Mouse (Mus musculus): ENCODE results near the gene Plekhh1.
"Not testable (repeated sequence)": the region's sequence is repeated elsewhere in the genome, so short reads cannot be mapped to it uniquely, and the experiment has no call there.

The Plekhh1 gene

DNA sequence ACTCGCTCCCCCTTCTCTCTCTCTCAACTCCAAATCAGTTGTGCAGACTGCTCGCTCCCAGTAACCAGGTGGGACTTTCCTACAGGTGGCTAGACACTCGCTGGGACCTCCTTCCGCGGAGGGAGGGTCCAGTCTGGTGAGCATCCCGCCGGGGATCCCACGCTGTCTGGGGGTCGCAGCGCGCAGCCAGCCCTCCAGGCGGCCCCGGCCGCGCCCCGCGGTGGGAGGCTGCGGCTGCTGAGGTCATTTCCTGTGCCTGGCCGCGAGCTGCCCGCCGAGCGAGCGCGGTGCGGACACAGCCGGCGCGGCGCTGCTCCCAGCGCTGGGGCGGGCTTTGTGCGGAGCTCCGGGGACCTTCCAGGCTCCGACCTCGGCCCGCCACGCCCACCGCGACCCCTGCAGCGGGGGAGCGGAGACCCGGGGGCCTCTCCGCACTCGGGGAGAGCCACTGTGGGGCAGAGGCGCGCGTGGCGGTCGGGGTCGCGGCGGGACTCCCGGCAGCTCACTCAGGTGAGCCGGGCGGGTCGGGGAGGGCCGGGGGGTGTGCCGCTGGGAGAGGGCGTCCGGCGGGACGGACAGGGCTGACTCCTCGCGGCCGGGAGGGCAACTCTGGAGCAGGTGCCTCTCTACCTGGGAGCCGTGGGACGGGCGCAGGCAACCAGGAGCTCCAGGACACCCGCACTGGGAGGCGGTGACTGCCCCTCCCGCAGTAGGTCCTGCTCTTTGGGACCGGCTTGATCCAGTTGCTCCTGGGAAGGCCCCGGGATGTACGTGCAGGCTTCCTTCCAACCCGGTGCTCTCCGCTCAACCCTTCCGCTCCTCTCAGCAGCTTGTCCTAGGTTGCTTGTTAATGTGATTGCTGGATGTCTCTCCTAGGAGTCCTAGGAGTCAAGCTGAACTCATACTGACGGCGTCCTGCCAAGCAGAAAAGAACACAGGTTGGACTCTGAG, at the start of gene Plekhh1:
Gene Plekhh1, plus strand, starts transcription at position 253 of the 951 bp plus-strand sequence.
- peak; percentile 56 for DNase-seq (ENCODE audit: low spot score)

DNA sequence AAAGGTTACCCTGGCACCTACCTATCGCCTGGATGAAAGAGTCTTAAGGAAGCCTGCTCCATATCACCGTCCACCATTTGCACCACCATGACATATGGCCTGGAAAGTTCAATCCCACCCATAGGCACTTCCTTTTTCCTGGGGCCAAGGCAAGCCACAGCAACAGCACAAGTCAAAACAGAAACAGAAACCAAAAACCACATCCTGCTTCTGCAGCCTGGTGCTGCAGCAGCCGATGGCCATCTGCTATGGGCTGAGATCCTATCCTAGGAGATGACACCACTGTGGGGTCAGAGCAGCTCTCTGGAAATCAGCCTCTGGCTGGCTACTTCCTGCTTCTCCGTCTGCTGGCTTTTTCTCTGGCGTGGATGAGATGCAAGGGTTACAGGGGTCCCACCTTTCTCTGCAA, 48.3 kb upstream of the Plekhh1 start:
- no peak for DNase-seq (ENCODE audit: low spot score)

DNA sequence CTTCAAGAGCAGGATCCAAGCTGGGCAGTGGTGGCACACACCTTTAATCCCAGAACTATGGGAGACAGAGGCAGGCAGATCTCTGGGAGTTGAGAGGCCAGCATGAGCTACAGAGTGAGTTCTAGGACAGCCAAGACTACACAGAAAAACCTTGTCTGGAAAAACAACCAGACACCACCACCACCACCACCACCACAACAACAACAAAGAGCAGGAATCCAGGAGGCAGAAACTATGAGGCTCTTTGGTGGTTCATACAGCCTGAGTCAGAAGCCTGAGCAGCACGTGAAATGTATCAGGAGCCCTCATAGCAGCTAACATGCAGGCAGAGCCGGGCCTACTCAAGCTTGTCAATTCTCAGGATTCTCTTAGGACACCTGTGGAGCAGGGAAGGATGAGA, 47.8 kb upstream of the Plekhh1 start:
- no peak for DNase-seq (ENCODE audit: low spot score)

DNA sequence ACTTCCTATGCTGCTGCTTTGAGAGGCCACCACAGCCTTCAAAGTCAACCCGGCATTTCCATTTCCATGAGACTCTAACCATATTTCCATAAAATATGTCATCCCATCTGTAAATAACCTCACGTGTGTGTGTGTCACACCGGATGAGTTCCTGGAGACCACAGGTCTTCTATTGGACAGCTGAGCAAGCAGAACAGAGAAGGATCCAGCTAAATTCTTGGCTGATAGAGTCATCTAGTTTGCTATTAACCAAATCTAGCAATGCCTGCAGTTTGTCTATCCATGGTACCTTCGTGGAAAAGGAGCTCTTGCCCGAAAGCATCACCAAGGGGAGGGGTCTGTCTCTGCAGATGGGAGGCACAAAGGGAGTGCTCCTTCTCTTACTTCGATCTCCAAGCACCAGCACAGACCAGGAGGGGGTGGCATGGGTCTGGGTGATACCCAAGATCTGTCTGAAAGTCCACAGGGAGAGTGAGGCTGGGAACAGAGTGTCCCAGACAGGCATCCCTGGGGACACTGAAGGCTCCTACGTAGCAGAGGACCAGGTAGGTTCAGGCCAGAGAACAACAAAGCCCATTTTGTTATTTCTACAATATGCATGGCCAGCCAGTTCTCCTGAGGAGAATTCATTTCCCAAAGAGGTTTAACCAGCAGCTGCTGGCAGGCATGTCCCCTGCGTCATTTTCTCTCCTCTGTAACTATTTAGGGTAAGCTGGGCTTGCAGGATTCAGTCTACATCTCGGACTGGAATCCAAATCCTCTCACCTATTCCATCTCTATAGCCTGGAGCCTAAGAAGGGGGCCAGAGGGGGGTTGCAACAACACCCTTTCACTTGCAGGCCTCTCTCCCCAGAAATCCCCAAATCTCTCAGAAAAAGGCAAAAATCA, 46.8 kb upstream of the Plekhh1 start:
- no peak for DNase-seq (ENCODE audit: low spot score)

DNA sequence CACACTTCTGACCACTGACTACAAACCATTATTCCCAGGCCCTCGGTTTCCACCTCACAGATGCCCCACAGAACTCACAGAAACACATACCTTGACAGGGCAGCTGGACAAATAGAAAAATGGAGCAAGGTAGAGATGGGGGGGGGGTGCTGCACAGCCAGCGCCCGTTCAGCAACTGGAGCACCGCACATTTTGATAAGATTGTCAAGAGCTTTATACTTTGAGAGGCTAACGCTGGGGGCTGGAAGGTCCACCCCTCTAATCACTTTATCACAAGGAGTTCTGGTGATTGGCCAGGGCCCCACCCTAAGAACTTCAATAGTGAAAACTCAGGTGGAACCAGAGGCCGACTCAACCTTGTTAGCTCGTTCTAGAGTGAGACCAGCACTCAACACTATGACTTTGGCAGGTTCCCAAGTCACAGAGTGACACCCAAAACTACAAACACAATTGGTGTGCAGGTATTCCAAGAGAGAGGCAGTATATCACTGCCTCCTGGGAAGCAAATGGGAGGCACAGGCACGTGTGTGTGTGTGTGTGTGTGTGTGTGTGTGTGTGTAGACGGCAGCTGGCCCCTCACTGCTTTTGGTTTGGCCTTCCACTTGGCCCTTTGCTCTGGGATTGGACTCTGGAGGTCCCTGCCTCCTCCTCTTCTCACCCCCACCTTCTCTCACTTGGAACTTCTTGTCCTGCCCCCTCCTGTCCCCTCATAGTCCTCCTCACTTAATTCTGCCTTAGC, 45.5 kb upstream of the Plekhh1 start:
- DNase-seq (ENCODE audit: low spot score) = no peak

DNA sequence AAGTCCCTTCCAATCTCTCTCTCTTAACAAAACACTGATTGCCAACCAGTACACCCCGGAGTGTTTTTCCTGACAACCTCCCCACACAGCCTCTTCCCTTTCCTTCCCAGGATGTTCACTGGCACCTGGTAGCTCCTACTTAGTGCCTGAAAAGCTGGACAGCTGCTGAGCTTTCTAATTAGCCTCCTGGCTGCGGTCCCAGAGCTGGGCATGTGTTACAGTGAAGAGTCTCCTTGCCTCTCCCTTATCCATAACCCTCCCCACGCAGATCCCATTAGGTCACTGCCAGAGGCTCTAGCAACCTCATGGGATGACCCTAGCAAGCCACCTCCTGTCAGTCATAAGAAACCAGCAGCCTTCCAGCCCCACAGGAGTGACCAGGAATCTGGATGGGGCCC, 44.9 kb upstream of the Plekhh1 start:
- DNase-seq (ENCODE audit: low spot score) = no peak

DNA sequence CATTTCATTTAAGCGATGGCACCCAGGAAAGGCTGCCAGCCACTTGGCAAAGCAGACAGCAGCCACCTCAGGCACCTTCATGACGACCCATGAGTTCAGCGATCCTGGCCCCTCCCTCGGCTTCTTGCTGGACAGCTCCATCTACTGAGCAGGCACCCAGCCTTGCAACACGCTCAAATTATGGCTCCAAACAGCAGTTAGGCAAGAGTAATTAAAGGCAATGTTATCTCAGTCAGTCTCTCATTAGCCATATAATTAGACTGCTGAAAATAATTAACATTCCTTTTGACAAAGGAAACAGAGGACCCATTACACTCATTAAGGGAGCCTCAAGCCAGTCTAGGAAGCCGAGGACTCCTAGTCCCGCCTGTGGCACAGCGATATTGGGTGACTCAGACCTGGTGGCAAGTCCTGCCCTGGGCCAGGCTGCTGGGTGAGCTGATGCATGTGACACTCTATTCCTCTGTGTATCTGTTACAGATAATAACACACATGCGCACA, 41.3 kb upstream of the Plekhh1 start:
- no peak for DNase-seq (ENCODE audit: low spot score)

DNA sequence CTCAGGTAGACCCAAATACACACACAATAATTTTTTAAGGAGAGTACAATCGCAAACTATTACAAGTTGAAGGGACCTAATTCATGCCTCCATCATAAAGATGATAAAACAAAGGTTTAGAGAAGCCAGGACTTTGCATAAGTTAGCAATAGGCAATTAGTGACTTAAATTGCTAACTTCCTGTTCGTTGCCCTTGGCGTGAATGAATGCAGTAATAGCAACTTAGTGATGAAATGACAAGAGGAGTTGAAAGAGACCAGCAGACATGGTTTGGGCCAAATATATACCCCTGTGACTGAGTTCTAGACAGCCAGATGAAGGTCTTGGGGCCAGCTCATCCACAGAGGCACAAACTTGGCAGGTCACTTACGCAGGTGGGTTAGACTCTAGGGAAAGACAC, 32.7 kb upstream of the Plekhh1 start:
- no peak for DNase-seq (ENCODE audit: low spot score)

DNA sequence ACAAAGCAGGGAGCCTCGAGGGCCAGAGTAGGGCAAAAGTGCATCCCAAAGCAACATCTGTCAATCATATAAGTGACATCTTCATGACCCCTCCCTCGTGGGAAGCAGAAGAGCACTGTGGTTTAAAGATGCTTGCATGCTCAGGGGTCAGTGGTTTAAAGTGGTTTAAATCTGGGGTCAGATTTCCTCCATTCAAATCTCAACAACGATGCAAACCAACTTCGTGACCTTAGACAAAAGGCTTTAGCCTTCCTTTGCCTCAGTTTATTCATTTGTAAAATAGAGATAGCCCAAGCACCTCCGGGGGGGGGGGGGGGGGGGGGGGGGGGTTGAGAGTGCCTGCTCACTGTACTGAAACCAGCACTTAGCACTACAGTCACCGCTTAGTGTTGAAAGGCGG, 32.3 kb upstream of the Plekhh1 start:
- no peak for DNase-seq (ENCODE audit: low spot score)

DNA sequence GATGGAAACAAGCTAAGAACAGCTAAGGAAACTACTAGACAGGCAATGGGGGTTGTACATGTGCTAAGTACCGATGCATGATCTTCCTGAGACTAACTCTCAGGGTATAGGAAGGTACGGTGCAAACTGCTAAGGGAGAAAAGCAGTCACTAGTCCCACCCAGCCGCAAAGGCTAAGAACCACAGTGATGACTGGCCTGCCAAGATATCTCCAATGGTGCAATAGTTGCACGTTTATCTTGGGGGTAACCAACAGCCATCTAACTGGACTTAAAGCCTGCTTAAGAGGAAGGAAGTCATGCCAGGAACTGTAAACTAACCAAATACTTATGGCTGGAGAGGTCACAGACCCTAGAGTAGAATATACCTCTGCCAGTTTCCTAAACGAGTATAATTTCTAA, 26.6 kb upstream of the Plekhh1 start:
- no peak for DNase-seq (ENCODE audit: low spot score)

DNA sequence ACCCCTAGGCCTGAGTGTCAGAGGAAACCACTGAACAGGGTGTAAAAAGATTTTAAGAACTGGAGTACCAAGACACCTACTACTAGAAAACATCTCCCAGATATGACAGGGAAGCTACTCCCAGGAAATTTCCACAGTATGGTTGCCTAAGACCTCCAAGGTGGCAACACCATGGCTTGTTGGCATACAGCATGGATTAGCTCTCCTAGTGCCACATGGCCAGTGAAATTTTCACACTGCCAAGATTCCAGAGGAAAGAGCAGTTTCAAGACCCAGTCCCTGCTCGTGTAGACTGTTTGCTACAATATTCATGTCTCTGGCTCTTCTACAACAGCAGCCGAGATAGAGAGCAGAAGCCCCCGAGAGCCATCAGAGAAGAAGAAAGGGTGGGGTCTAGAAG, 26.0 kb upstream of the Plekhh1 start:
- DNase-seq (ENCODE audit: low spot score) = no peak

DNA sequence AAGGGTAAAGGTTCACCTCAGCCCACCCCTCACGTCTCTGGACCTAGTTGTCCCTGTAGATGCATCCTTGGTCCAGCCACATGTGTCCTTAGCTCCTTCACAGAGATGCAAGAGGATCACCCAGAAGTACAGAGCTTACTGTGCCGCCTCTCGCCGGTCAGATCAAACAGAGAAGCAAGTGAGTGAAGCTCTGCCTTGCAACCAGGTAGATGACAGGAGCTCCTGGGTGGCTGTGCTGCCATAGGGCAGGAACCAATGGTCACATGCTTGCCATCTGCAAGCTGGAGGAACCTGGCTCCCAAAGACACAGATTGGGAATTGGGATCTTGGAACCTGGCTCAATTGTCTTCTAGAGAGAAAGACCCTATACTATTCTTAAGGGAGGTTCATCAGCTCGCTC, 23.5 kb upstream of the Plekhh1 start:
- DNase-seq (ENCODE audit: low spot score) = no peak

DNA sequence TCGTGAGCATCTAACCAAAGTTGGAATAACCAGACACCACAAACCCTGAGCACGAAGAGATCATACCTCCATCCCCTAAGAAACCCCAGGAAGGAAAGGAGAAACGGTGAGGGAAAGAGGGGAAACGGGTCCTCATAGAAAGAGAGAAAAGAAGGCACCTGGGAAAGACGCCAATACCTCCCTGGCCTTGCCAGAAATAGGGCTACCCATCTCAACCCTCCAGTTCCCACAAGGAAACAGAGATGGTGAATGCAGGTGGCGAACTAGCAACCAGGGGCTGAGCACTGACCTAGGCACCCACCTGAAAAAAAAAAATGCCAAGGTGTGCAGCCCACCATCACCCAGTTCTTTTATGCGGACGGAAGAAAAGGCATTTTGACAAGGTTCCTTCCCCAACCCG, 22.9 kb upstream of the Plekhh1 start:
- no peak for DNase-seq (ENCODE audit: low spot score)

DNA sequence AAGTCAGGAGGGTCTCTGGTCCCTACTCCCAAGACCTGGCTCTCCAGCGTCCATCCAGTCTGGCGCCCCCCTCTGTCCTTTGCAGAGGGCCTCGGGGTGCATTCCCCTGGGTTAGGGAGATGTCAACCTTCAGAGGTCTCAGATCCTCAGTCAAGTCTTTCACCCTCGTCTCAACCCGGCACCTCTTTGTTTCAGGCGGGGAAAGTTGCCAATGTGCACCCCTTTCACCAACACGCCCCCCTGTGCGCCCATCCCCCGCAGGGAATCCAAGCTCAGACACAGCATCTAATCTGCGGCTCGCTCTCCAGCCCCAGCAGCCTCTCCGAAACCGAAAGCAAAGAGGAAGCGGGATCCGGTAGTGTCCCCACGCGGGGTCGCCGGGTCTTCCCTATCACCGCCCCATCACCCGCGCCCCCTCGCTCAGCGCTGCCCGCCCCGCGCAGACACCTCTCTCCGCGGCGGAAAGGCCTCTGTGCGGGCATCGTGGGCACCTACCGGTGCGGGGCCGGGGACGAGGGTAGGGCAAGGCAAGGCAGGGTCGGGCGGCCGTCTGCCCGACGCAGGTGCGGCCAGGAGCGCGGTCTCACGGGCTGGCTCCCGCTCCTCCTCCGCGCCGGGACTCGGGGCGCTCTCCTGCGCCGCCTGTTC, 22.4 kb upstream of the Plekhh1 start:
- peak; percentile 34 for DNase-seq (ENCODE audit: low spot score)

DNA sequence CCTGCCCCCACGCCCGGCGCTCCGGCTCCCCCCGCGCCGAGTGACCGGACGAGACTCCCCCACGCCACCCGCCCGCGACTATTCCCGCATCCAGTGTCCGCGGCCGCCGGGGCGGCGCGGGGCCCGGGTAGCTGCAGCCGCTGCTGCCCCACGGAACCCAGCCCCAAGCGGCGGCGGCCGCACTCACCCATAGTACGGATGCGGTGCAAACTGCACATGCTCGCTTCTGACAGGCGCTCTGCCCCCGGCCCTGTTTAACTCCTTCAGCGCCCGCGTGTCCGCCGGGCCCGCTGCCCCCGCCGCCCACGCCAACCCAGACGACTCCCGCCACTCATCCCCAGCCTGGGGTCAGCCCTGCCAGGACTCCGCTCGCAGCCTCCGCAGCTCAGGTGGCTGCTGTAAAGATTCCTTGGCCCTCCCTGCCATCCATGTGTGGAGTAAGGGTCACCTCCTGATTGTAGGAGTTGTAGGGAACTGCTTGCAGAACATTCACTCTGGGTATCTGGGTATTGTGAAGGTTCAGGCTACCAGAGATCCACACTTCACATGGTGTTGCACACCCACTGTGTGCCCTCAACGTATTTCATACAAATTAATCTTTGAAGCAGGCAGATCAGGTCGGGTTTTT, 21.7 kb upstream of the Plekhh1 start, which contains the start of gene Tmem229b:
Gene Tmem229b, minus strand, starts transcription at position 502 of the 628 bp plus-strand sequence.
- peak; percentile 59 for DNase-seq (ENCODE audit: low spot score)

DNA sequence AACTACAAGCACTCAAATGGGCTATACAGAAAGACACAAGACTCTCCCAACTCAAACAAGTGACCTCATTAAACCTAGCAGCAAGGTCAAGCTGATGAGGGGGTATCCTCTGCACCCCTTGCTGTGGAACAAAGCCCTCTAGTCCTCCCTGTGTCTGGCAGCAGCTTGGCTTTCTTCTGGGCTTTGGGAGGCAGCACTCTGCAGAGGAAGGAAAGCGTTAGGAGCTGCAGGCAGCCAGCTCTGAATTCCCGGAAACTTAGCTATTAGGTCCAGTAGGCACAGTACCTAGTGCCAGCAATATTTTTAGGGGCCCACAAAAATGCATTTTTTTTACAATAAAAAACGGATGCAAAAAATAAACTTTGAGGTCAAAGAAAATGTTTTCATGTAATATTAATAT, 18.4 kb upstream of the Plekhh1 start:
- no peak for DNase-seq (ENCODE audit: low spot score)

DNA sequence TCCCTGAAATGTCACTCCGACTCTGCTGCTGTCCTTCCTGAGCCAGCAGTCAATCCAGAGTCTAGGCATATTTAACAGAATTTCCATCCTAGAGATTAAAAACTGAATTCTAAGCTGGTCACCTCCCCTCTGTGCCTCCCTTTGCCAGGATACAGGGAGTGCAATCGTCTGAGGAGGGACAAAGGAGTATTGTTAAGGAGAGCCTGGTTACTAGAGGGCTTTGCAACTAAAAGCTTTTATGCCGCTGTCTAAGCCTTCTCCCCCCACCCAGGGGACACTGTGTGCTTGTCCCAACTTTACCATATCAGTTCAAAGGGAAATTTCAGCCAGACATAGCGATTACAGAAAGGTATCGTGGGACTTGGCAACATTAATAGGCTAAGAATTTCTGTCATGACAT, 12.9 kb upstream of the Plekhh1 start:
- no peak for DNase-seq (ENCODE audit: low spot score)

DNA sequence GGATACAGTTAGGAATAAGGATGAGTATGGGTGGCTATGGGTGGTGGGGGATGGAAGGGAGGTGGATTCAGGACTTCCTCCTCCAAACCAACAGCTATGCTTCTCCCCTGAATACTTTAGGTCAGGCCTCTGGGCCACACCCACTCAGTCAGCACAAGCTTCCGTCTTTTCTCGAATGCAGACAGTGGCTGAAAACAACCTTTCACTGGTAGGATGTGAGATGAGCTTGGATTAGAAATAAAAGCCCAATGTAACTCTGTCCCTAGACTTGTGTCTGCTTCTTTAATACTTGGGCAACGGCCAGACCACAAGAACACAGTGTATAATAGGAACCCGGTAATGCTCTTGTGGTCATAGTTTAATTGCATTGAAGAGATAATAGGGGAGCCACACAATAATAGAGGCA, 11.0 kb upstream of the Plekhh1 start:
- peak; percentile 10 for DNase-seq (ENCODE audit: low spot score)

DNA sequence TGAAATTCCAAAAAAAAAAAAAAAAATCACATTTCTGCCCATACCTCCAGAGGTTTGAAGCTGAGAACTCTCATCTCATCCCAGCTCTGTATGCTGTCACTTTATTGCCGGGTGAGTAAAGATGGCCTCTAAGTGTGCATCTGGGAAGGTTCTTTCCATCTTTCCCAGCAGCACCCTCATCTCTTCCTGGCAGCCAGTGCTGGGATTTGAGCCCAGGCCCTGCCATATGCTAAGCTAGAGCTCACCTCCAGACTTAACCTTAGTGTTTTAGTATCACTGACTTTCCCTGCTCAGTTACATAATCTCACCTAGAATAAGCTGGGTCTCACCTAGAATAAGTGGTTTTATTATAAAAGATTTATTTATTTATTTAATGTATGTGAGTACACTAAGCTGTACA, 7.1 kb upstream of the Plekhh1 start:
- DNase-seq (ENCODE audit: low spot score) = no peak

DNA sequence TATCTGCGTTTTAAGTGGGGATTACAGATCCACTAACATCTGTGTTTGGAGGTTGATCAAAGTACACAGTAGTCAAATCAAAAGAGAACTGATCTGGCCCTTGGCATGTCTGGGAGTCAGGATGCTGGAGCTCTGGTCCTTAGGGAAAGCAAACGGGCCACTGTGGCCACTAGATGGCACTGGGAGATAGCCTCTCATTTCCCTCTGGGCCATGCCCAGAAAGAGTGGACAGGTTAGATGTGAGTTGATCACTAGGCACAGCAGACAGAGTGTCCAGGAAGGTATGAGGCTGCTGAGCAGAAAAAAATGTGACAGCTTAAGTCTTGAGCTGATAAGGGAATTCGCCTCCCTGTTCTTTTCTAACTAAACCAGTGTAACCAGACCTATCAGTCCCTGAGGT, 6.1 kb upstream of the Plekhh1 start:
- peak; percentile 79 for DNase-seq (ENCODE audit: low spot score)

DNA sequence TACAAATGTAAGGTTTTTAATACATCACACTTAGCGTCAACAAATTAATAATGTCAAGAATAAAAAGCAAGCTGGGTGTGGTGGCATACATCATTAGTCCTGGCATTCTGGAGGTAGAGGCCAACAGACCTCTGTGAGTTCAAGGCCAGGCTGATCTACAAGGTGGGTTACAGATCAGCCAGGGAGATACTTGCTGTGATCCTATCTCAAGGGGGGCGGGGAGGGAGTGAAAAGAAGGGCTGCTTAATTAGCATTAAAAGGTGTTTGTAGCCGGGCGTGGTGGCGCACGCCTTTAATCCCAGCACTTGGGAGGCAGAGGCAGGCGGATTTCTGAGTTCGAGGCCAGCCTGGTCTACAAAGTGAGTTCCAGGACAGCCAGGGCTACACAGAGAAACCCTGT, 1.4 kb upstream of the Plekhh1 start:
- not testable (repeated sequence) for DNase-seq (ENCODE audit: low spot score)

All from urinary bladder, postnatal 14 days (tissue).